Mouse (Mus musculus): ENCODE measurements around the gene Mtfr1l.

Gene Mtfr1l

DNA sequence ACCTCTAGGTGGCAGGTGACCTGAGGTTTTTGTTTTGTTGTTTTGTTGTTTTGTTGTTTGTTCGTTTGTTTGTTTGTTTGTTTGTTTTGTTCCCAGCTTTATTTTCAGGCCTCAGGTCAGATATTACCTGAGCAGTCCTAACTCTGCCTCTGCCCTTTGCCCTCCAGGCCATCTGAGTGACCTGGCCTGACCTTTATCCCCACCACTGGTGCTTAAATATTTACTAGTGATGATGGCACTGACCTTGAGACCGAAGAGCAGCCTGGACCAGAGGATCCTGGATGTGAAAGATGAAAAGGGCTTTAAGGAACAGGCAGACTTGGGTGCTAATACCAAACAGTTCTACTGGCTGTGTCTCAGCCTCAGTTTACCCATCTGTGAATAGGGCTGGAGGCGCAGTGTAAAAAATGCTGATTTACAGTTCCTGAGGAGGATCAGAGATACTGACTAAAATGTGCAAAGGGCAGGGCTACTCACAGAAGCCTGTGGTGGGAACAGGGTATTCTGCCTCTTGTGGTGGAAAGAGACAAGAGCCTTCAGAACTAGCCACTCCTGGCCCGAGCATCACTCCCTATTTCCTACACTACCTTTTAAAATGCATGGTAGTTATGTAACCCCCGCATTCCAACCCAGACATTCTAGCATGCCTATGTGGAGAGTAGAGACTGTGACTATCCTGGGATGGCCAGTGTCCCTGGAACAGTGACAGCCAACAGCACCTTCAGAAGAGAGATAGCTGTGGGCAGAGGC is 49.9 kb downstream of the Mtfr1l start:
- no peak for DNase-seq

DNA sequence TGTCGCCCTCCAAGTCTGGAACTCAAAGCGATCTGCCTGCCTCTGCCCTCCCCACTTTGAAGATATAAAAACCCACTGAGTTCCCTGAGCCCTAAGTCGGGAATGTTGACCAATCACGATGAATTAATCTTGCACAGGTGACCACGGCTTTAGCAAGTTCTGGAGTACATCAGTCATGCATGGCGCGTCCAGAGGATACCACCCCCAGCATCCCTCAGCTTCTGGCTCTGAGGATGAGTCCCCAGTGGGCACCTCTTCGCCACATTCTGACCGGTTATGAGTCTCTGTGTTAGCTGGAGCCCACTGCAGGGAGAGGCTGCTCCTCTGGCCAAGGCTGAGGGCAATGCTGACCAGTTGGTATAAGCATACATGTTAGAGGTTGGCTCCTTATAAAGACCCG is 51.0 kb downstream of the Mtfr1l start:
- no peak for DNase-seq

GRCm38 (mm10) chr4:134483696-134484095 is 51.5 kb downstream of the Mtfr1l start:
- DNase-seq, result no peak

DNA sequence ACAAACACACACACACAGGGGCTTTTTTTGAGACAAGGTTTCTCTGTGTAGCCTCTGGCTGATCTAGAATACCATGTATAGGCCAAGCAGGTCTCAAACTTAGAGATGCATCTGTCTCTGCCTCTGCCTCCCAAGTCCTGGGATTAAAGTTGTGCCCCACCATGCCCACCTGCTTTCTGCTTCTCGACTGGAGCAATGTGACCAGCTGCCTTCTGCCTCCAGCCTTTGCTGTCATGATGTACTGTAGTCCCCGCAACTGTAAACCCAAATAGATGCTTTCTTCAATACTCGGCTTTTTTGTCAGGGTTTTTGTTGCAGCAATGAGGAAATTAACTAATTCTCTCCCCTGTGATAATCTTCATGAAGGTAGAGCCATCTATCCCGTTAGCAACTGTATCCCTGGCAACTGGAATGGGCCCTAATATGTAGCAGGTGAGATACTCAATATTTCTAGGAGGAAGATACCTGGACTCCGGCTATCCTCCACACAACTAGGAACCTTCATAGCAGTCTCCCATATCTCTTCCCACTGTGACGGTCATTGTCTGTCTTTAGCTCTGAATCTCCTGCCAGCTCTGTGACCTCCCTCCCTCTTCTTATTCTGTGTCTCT is 52.0 kb downstream of the Mtfr1l start:
- DNase-seq, result no peak

DNA sequence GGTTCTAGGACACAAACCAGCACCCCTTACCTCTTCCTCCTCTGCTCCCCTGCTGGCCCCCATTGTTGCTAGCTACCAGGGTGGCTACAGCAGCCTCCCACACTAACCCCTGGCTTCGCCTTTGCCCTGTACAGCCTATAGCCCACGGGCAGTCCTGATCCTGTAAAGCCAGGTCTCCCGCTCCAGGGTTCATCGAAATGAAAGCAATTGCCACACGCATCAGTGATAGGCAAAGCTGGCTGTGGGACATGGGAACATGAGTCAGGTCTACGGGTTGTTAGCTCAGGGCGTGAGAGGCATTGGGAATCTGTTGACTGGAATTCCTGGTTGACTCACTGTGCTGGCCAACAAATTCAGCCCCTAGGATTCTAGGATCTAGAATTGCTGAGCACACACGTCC is 52.7 kb downstream of the Mtfr1l start:
- DNase-seq, result no peak

- no peak for DNase-seq
Observed at GRCm38 (mm10) chr4:134481270-134481669, 53.9 kb downstream of the Mtfr1l start.

DNA sequence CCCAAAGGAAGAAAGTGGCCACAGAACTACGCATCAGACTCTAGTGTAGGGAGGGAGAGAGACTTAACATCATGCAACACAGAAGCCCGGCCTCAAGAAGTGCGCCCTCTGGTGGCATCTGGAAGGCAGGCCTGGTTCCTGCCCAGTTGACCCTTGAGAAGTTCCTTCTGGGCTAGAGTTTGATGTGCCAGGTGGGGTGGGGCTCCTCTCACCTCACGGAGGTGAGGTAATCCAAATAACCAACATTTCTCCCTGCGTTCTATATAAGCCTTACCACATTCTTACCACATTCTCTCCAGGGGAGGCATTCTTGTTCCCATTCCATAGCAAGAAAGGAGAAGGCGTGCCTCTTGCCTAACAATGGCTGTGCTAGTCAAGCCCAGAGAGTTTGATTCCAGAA is 54.3 kb downstream of the Mtfr1l start:
- peak; percentile 78 for DNase-seq

- DNase-seq, result no peak
Observed at GRCm38 (mm10) chr4:134479839-134480238, 55.3 kb downstream of the Mtfr1l start.

- DNase-seq, result peak; percentile 95
Observed at GRCm38 (mm10) chr4:134478031-134478430, 57.2 kb downstream of the Mtfr1l start.

DNA sequence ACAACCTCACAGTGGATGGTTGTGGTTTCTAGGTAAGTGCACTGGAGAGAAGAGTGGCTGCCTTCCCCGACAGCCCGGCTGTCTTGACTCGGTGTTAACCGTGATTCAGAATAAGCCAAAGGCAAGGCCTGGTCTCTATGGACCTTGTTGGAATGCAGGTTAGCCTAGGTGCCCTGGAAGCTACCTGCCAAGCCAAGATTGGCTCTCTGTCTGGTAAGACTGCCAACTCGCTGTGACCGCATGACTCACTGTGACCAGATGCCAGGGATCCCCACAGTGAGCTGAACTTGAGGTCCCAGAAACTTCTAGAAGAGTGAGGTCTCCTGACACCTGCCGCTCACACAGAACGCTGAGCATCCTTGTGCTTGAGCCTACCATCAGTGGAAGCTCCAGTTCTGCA is 58.3 kb downstream of the Mtfr1l start:
- DNase-seq, result no peak

Data from thymus, postnatal 25 days (tissue).